Mouse (Mus musculus): Measurements from ENCODE around the gene Csf1.

DNA sequence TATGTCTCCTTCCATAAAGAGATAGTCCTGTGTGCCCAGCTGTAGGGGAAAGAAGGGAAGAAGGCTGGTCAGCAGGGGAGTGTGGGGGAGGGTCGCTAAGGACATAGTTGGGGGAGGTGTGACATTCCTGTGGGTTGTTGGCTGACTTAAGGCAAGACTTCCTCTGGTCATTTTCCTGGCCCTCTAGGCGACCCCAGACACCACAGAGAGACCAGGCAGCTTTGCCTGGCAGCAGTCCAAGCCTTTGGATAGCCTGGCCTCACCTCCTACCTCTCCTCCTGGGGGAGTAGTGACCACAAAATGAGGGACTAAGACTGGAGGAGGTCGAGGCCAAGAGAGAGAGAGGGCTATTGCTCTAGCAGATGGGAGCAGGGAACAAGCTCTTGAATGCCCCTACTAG, 17.2 kb downstream of the Csf1 start:
- TF ChIP-seq CTCF (IDR thresholded peaks at IDR 0.05; ENCODE audit: insufficient read depth, low read depth, low read length) (no peak), POLR2A (IDR thresholded peaks at IDR 0.05; ENCODE audit: insufficient read depth, low read depth, low read length) (no peak)

All from olfactory bulb, adult 2 months (tissue).